Mouse (Mus musculus) small intestine, adult 2 months (tissue): ENCODE data around the gene Prkrip1.

Experiments used
- CTCF ChIP-seq: fragments of 200-500 bp; IDR thresholded peaks from 2 replicates; pipeline ENCODE4 v1.5.1; 2012; ENCODE audit warnings: low read depth, mild to moderate bottlenecking, control low read depth, inconsistent platforms, low read length, moderate library complexity, mixed read lengths; ENCODE audit not compliant: insufficient replicate concordance, insufficient read length; ENCODE audit errors: extremely low read depth
- POLR2A ChIP-seq: fragments of 200-500 bp; IDR thresholded peaks from 2 replicates; pipeline ENCODE4 v1.6.1; 2012; ENCODE audit warnings: low read depth, mild to moderate bottlenecking, control low read depth, inconsistent platforms, low read length, moderate library complexity

DNA sequence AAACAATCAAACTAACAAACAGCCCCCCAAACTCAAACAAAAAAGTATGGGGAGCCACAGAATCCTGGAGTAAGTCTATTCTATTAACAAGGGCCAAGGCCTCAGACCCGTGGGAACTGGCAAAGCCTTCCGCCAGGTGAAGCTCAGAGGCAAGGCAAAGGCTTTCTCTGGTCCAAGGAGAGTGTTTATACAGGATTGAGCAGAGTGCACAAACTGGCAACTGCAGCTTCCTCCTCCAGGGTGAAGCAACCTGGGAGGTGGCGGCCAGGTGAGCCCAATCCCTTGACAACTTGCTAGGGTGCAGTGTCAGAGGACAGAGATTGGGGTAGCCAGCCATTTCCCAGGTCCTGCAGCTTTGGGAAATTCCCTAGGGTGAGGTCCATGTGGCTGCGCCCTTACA, 31.5 kb downstream of the Prkrip1 start:
- TF ChIP-seq POLR2A (no peak), CTCF (no peak)
